ENCODE assay signal across 11 mouse cellular contexts in the genomic region with DNA sequence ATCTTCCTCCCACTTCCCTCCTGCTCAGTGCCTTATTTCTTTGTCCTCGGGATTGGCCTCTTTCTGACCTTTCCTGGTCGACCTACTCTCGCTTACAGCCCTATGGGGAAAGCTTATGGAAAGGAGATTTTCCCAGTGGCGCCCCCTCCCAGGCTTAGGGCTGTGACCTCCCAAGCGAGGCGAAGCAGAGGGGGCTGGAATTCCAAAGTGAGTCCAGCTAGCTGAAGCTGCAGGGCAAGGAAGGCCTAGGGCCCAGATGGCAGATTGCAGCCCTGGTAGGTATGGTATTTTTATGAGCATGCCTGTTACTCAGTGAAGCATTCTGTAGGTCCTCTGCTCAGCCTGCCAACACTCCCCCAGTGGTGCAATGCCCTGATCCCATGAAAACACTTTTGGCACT. TPM values are rescaled to one million over a fixed set of nuclear protein-coding genes. Genes with fewer than 3 reads are reported as not detected.
DNase-seq lines count a peak whose midpoint lies in the region; ATAC-seq and TF ChIP-seq lines count a peak whose summit lies in the region.
"Had no signal": no experiment of that assay in that cellular context is flagged by ENCODE, and none has a peak within 500 bp of the region (broad histone marks: within the 10 kb centered on the region; RNA-seq: fewer than 3 reads in every experiment).

No protein-coding gene starts in this region.

- peak overlapping the region; percentile 61 for H3K4me2 ChIP-seq in hindbrain, embryonic 15.5 days
- H3K4me2 ChIP-seq in intestine, embryonic 16.5 days (ENCODE audit: low read depth, low read length) = no peak overlapping the region; the same call in 1 of the 2 replicates

- 22% methylated on average over 6 of the region's 6 CpGs for whole genome bisulfite sequencing in hindbrain, embryonic 15.5 days
- 30% methylated on average over 6 of the region's 6 CpGs for WGBS in intestine, embryonic 16.5 days

- TF ChIP-seq CTCF in E14TG2a.4 (conservative IDR thresholded peaks at IDR 0.05; ENCODE audit: low read length) = no peak

- H3K9me3 ChIP-seq in E14TG2a.4 (ENCODE audit: low read length) = no peaks in the 10 kb centered on the region
- H3K9me3 ChIP-seq in hindbrain, embryonic 15.5 days = no peaks in the 10 kb centered on the region
- no peaks in the 10 kb centered on the region for H3K9me3 ChIP-seq in intestine, embryonic 16.5 days (ENCODE audit: control insufficient read depth, low read length)

- H3K9ac ChIP-seq in hindbrain, embryonic 15.5 days = peak overlapping the region; percentile 70; the same call in 1 of the 2 replicates
- H3K9ac ChIP-seq in intestine, embryonic 16.5 days (ENCODE audit: low read depth, low read length) = no peak overlapping the region
- H3K9ac ChIP-seq: liver, embryonic 14.5 days had no signal

- H3K36me3 ChIP-seq in E14TG2a.4 (ENCODE audit: insufficient read depth, low read length) = no peaks in the 10 kb centered on the region
- no peaks in the 10 kb centered on the region for H3K36me3 ChIP-seq in hindbrain, embryonic 15.5 days
- no peaks in the 10 kb centered on the region for H3K36me3 ChIP-seq in intestine, embryonic 16.5 days (ENCODE audit: control insufficient read depth, insufficient read depth, low read length)

- peak; percentile 10 for ATAC-seq in hindbrain, embryonic 15.5 days (ENCODE audit: low FRiP score, low read depth)
- ATAC-seq in intestine, embryonic 16.5 days = no peak

- peak overlapping the region; percentile 83 for H3K27ac ChIP-seq in hindbrain, embryonic 15.5 days (replicated peaks)
- no peak overlapping the region for H3K27ac ChIP-seq in intestine, embryonic 16.5 days (ENCODE audit: low read length)
- H3K27ac ChIP-seq: liver, embryonic 14.5 days had no signal

- H3K4me3 ChIP-seq in E14TG2a.4 (replicated peaks; ENCODE audit: low read length) = peak overlapping the region; percentile 77; the same call in 1 of the 2 replicates
- H3K4me3 ChIP-seq in hindbrain, embryonic 15.5 days = peak overlapping the region; percentile 60; the same call in 1 of the 2 replicates
- no peak overlapping the region for H3K4me3 ChIP-seq in intestine, embryonic 16.5 days (ENCODE audit: low read length)

- DNase-seq in embryo, embryonic 9.5 days (ENCODE audit: extremely low spot score) = peak; percentile 20
- DNase-seq in mesoderm, embryonic 11.5 days (ENCODE audit: low read depth, low spot score) = peak; percentile 21
- no peak for DNase-seq in urinary bladder, postnatal 25 days (ENCODE audit: low spot score)
- no peak for DNase-seq in frontal cortex, adult 2 months (ENCODE audit: extremely low spot score in 1 of 2, low spot score in 1 of 2)
- no peak for DNase-seq in right cerebral cortex, postnatal 36 days (ENCODE audit: low spot score in 2 of 2)
- DNase-seq: adrenal gland, postnatal 36 days; thymus, adult 18-20 months had no signal

- H3K27me3 ChIP-seq in E14TG2a.4 (ENCODE audit: insufficient read depth, low read length) = peaks cover 43% of the 10 kb centered on the region
- no peaks in the 10 kb centered on the region for H3K27me3 ChIP-seq in hindbrain, embryonic 15.5 days
- peaks cover 19% of the 10 kb centered on the region for H3K27me3 ChIP-seq in intestine, embryonic 16.5 days (replicated peaks; ENCODE audit: control insufficient read depth, insufficient read depth, low read length)

- peaks cover 19% of the 10 kb centered on the region for H3K4me1 ChIP-seq in E14TG2a.4 (replicated peaks; ENCODE audit: low read depth, low read length)
- peaks cover 18% of the 10 kb centered on the region for H3K4me1 ChIP-seq in hindbrain, embryonic 15.5 days (replicated peaks)
- H3K4me1 ChIP-seq in intestine, embryonic 16.5 days (ENCODE audit: control insufficient read depth, insufficient read depth, low read length) = no peaks in the 10 kb centered on the region

RNA-seq across cellular contexts. Expression of a gene that starts 10.4 kb away (rescaled TPM):
- 0.17 and 0.18 TPM in 2 replicates for polyA plus RNA-seq in hindbrain, embryonic 15.5 days (2015; fragmentation: Nextera tagmentation; extraction: Ambion mirVana)
- not detected in 2 replicates for polyA plus RNA-seq in frontal cortex, adult 2 months (2012; rRNA removed)
- polyA plus RNA-seq in intestine, embryonic 16.5 days (2015; fragmentation: Nextera tagmentation; extraction: Ambion mirVana) = 0.06 and 0.17 TPM in 2 replicates

RNA-seq across cellular contexts. Expression of a gene that starts 14.4 kb away (rescaled TPM):
- polyA plus RNA-seq in hindbrain, embryonic 15.5 days (2015; fragmentation: Nextera tagmentation; extraction: Ambion mirVana) = 85.5 and 126 TPM in 2 replicates
- 88.7 and 113 TPM in 2 replicates for polyA plus RNA-seq in frontal cortex, adult 2 months (2012; rRNA removed)
- polyA plus RNA-seq in intestine, embryonic 16.5 days (2015; fragmentation: Nextera tagmentation; extraction: Ambion mirVana) = 6.9 and 8.8 TPM in 2 replicates

RNA-seq across cellular contexts. Expression of a gene that starts 40.2 kb away (rescaled TPM):
- 3.5 and 3.6 TPM in 2 replicates for polyA plus RNA-seq in hindbrain, embryonic 15.5 days (2015; fragmentation: Nextera tagmentation; extraction: Ambion mirVana)
- polyA plus RNA-seq in frontal cortex, adult 2 months (2012; rRNA removed) = 6.4 and 7.3 TPM in 2 replicates
- 5.7 and 6.8 TPM in 2 replicates for polyA plus RNA-seq in intestine, embryonic 16.5 days (2015; fragmentation: Nextera tagmentation; extraction: Ambion mirVana)

RNA-seq across cellular contexts. Expression of a gene that starts 40.3 kb away (rescaled TPM):
- 93.3 and 98.4 TPM in 2 replicates for polyA plus RNA-seq in hindbrain, embryonic 15.5 days (2015; fragmentation: Nextera tagmentation; extraction: Ambion mirVana)
- polyA plus RNA-seq in frontal cortex, adult 2 months (2012; rRNA removed) = 77.6 and 80.3 TPM in 2 replicates
- 170 and 184 TPM in 2 replicates for polyA plus RNA-seq in intestine, embryonic 16.5 days (2015; fragmentation: Nextera tagmentation; extraction: Ambion mirVana)

RNA-seq across cellular contexts. Expression of a gene that starts 49.2 kb away (rescaled TPM):
- 13.3 and 14.1 TPM in 2 replicates for polyA plus RNA-seq in hindbrain, embryonic 15.5 days (2015; fragmentation: Nextera tagmentation; extraction: Ambion mirVana)
- 9.2 and 10.0 TPM in 2 replicates for polyA plus RNA-seq in frontal cortex, adult 2 months (2012; rRNA removed)
- 351 and 523 TPM in 2 replicates for polyA plus RNA-seq in intestine, embryonic 16.5 days (2015; fragmentation: Nextera tagmentation; extraction: Ambion mirVana)

Comparison
In these comparisons a context has a peak if more than half of its experiments do, and no peak if none do; other contexts are left out.
1. DNase-seq: peak in embryo, embryonic 9.5 days (single experiment) and mesoderm, embryonic 11.5 days (single experiment); none in urinary bladder, postnatal 25 days (single experiment), frontal cortex, adult 2 months (0 of 2) and right cerebral cortex, postnatal 36 days (0 of 2).